Mouse (Mus musculus) frontal cortex, postnatal 25 days (tissue): ENCODE results near the gene Prkca.

Experiments
- DNase-seq, 2 experiments: peaks; one replicate each; pipeline ENCODE4 v3.0.0; 2022; ENCODE audit warnings: low spot score in 2 of 2

Gene Prkca

GRCm38 (mm10) chr11:108235081-108235703 is 108.5 kb downstream of the Prkca start:
- DNase-seq = no peak

GRCm38 (mm10) chr11:108233015-108233414 is 110.7 kb downstream of the Prkca start:
- no peak for DNase-seq

GRCm38 (mm10) chr11:108230101-108230500 is 113.6 kb downstream of the Prkca start:
- no peak for DNase-seq

- no peak for DNase-seq
Measured at GRCm38 (mm10) chr11:108229176-108229946, 114.4 kb downstream of the Prkca start.

GRCm38 (mm10) chr11:108228497-108228896 is 115.2 kb downstream of the Prkca start:
- no peak for DNase-seq

- DNase-seq = no peak
Measured at GRCm38 (mm10) chr11:108226248-108226647, 117.5 kb downstream of the Prkca start.

GRCm38 (mm10) chr11:108224233-108224973 is 119.3 kb downstream of the Prkca start:
- DNase-seq = no peak

GRCm38 (mm10) chr11:108223613-108224232 is 120.0 kb downstream of the Prkca start:
- no peak for DNase-seq

- no peak for DNase-seq
Measured at GRCm38 (mm10) chr11:108223154-108223553, 120.6 kb downstream of the Prkca start.

- DNase-seq = no peak
Measured at GRCm38 (mm10) chr11:108222616-108223015, 121.1 kb downstream of the Prkca start.

- no peak for DNase-seq
Measured at GRCm38 (mm10) chr11:108222026-108222425, 121.7 kb downstream of the Prkca start.

- DNase-seq = peak in 1 of 2 experiments; percentile 26
Measured at GRCm38 (mm10) chr11:108221124-108221835, 122.4 kb downstream of the Prkca start.

GRCm38 (mm10) chr11:108220605-108221004 is 123.1 kb downstream of the Prkca start:
- DNase-seq = no peak

- no peak for DNase-seq
Measured at GRCm38 (mm10) chr11:108217043-108217442, 126.7 kb downstream of the Prkca start.

GRCm38 (mm10) chr11:108216064-108216463 is 127.7 kb downstream of the Prkca start:
- no peak for DNase-seq

- DNase-seq = no peak
Measured at GRCm38 (mm10) chr11:108215466-108215865, 128.3 kb downstream of the Prkca start.

- no peak for DNase-seq
Measured at GRCm38 (mm10) chr11:108214521-108215223, 129.1 kb downstream of the Prkca start.

GRCm38 (mm10) chr11:108213783-108214182 is 129.9 kb downstream of the Prkca start:
- no peak for DNase-seq

GRCm38 (mm10) chr11:108212638-108213037 is 131.1 kb downstream of the Prkca start:
- DNase-seq = no peak

GRCm38 (mm10) chr11:108212030-108212429 is 131.7 kb downstream of the Prkca start:
- DNase-seq = no peak

- DNase-seq = no peak
Measured at GRCm38 (mm10) chr11:108210749-108211148, 133.0 kb downstream of the Prkca start.
